Mouse (Mus musculus) forebrain, postnatal 0 days (tissue): ENCODE results near the gene Diaph2. TPM values are rescaled to one million over a fixed set of nuclear protein-coding genes. Genes with fewer than 3 reads are reported as not detected.

Experiments used
- ATAC-seq: fragments of 200-750 bp; cut with Nextera tagmentation; 2 replicates; pipeline ENCODE4 v1.8.0; 2017; ENCODE audit warnings: mild to moderate bottlenecking, moderate library complexity
- DNase-seq: peaks from one replicate; pipeline ENCODE4 v3.0.0-alpha.2; 2015
- H3K27ac ChIP-seq: fragments of 300-500 bp; sonication (generic); 2 replicates; pipeline ENCODE4 v1.5.1; 2014; ENCODE audit warnings: low read depth, mild to moderate bottlenecking, antibody characterized with exemption, low read length, moderate library complexity, mixed read lengths
- H3K27me3 ChIP-seq: fragments of 300-500 bp; sonication (generic); 2 replicates; pipeline ENCODE4 v1.6.1; 2014; ENCODE audit warnings: mild to moderate bottlenecking, low read length, mixed read lengths; ENCODE audit not compliant: insufficient read depth
- H3K36me3 ChIP-seq: fragments of 300-500 bp; sonication (generic); 2 replicates; pipeline ENCODE4 v1.6.1; 2014; ENCODE audit warnings: mild to moderate bottlenecking, moderate library complexity; ENCODE audit not compliant: insufficient read depth
- H3K4me1 ChIP-seq: fragments of 300-500 bp; sonication (generic); 2 replicates; pipeline ENCODE4 v1.6.1; 2014; ENCODE audit warnings: antibody characterized with exemption; ENCODE audit not compliant: insufficient read depth
- H3K4me2 ChIP-seq: fragments of 300-500 bp; sonication (generic); 2 replicates; pipeline ENCODE4 v1.6.1; 2014; ENCODE audit warnings: low read depth, mild to moderate bottlenecking, moderate library complexity
- H3K4me3 ChIP-seq: fragments of 300-500 bp; sonication (generic); 2 replicates; pipeline ENCODE4 v1.5.1; 2014; ENCODE audit warnings: low read depth, low read length, mixed read lengths
- H3K9ac ChIP-seq: fragments of 300-500 bp; sonication (generic); 2 replicates; pipeline ENCODE4 v1.6.1; 2014; ENCODE audit warnings: mild to moderate bottlenecking
- H3K9me3 ChIP-seq: fragments of 300-500 bp; sonication (generic); 2 replicates; pipeline ENCODE4 v1.6.1; 2016; ENCODE audit warnings: low read length
- CTCF ChIP-seq: sonication (generic); IDR thresholded peaks from 2 replicates; pipeline ENCODE4 v1.5.1; 2016; ENCODE audit warnings: antibody characterized with exemption, control low read depth, low read depth
- WGBS: fragments of 180-500 bp; shearing (Covaris S2); extraction: QIAGEN DNeasy Blood & Tissue Kit; methylation state at CpG from one replicate; pipeline ENCODE4 v1.1.7; 2014; 5-methylcytosine and 5-hydroxymethylcytosine counted together
- polyA plus RNA-seq: library from polyadenylated mRNA; unstranded; fragments of >200 nt; fragmentation: Nextera tagmentation; extraction: Ambion mirVana; gene quantifications from 2 replicates; pipeline ENCODE4 v1.2.1, GENCODE M21; 2015
- total RNA-seq: library from RNA; depleted of rRNA; stranded (reverse); fragments of >200 nt; gene quantifications from 2 replicates; pipeline ENCODE4 v1.2.3, GENCODE M21; 2014

Diaph2 gene
- total and polyA plus RNA-seq, 2 experiments from 2014 or later = 4.2 to 4.7 TPM

- Histone ChIP-seq H3K4me2 (no peak overlapping the region), H3K4me1 (no peaks in the 10 kb centered on the region), H3K27ac (no peak overlapping the region), H3K36me3 (no peaks in the 10 kb centered on the region), H3K9ac (no peak overlapping the region), H3K9me3 (no peaks in the 10 kb centered on the region), H3K27me3 (no peaks in the 10 kb centered on the region), H3K4me3 (no peak overlapping the region)
- 89% methylated on average over 4 of the region's 4 CpGs for WGBS
- ATAC-seq (no peak), DNase-seq (no peak)
- no peak for TF ChIP-seq CTCF
Observed at GRCm38 (mm10) chrX:130279144-130279543, 529.6 kb downstream of the Diaph2 start.

GRCm38 (mm10) chrX:130281484-130281883, 531.9 kb downstream of the Diaph2 start:
- Histone ChIP-seq H3K36me3 (no peaks in the 10 kb centered on the region), H3K9me3 (no peaks in the 10 kb centered on the region), H3K27me3 (no peaks in the 10 kb centered on the region), H3K4me1 (no peaks in the 10 kb centered on the region), H3K9ac (no peak overlapping the region), H3K4me3 (no peak overlapping the region), H3K27ac (no peak overlapping the region), H3K4me2 (no peak overlapping the region)
- TF ChIP-seq CTCF = no peak
- ATAC-seq (no peak), DNase-seq (no peak)
- 83% methylated on average over 2 of the region's 2 CpGs for WGBS

- no peaks in the 10 kb centered on the region for H3K9me3 ChIP-seq
- H3K4me1 ChIP-seq = no peaks in the 10 kb centered on the region
- no peak for DNase-seq
- 88% methylated on average over 9 of the region's 9 CpGs for WGBS
- ATAC-seq = no peak
- H3K4me3 ChIP-seq = no peak overlapping the region
- H3K27me3 ChIP-seq = no peaks in the 10 kb centered on the region
- H3K27ac ChIP-seq = no peak overlapping the region
- no peak overlapping the region for H3K4me2 ChIP-seq
- TF ChIP-seq CTCF = no peak
- H3K9ac ChIP-seq = no peak overlapping the region
- no peaks in the 10 kb centered on the region for H3K36me3 ChIP-seq
Observed at GRCm38 (mm10) chrX:130287032-130287431, 537.5 kb downstream of the Diaph2 start.

GRCm38 (mm10) chrX:130289775-130290174, 540.2 kb downstream of the Diaph2 start:
- TF ChIP-seq CTCF = no peak
- WGBS = 88% methylated on average over 5 of the region's 5 CpGs

GRCm38 (mm10) chrX:130350808-130351435, 601.4 kb downstream of the Diaph2 start:
- Histone ChIP-seq H3K4me1 (no peaks in the 10 kb centered on the region), H3K4me2 (no peak overlapping the region), H3K9me3 (no peaks in the 10 kb centered on the region), H3K36me3 (no peaks in the 10 kb centered on the region), H3K4me3 (no peak overlapping the region), H3K27ac (no peak overlapping the region), H3K9ac (no peak overlapping the region), H3K27me3 (no peaks in the 10 kb centered on the region)
- ATAC-seq (no peak), DNase-seq (no peak)
- TF ChIP-seq CTCF = no peak

More at GRCm38 (mm10) chrX:130289775-130290174, 540.2 kb downstream of the Diaph2 start:
- no peak for ATAC-seq
- Histone ChIP-seq H3K9me3 (no peaks in the 10 kb centered on the region), H3K27me3 (no peaks in the 10 kb centered on the region), H3K4me2 (no peak overlapping the region), H3K4me1 (no peaks in the 10 kb centered on the region), H3K4me3 (no peak overlapping the region), H3K36me3 (no peaks in the 10 kb centered on the region), H3K9ac (no peak overlapping the region), H3K27ac (no peak overlapping the region)
- no peak for DNase-seq

GRCm38 (mm10) chrX:130351480-130351879, 601.9 kb downstream of the Diaph2 start:
- H3K36me3 ChIP-seq = no peaks in the 10 kb centered on the region
- no peak for TF ChIP-seq CTCF
- WGBS = 37% methylated on average over 7 of the region's 7 CpGs
- no peaks in the 10 kb centered on the region for H3K9me3 ChIP-seq
- H3K9ac ChIP-seq = no peak overlapping the region
- H3K4me3 ChIP-seq = no peak overlapping the region
- no peak for DNase-seq
- H3K27ac ChIP-seq = no peak overlapping the region
- no peaks in the 10 kb centered on the region for H3K27me3 ChIP-seq
- no peaks in the 10 kb centered on the region for H3K4me1 ChIP-seq
- ATAC-seq = no peak; the same call in 1 of the 2 replicates
- H3K4me2 ChIP-seq = no peak overlapping the region

- ATAC-seq (no peak), DNase-seq (peak; percentile 0)
- Histone ChIP-seq H3K9me3 (no peaks in the 10 kb centered on the region), H3K27me3 (no peaks in the 10 kb centered on the region), H3K4me2 (no peak overlapping the region), H3K4me1 (no peaks in the 10 kb centered on the region), H3K36me3 (no peaks in the 10 kb centered on the region), H3K27ac (no peak overlapping the region), H3K4me3 (no peak overlapping the region), H3K9ac (no peak overlapping the region)
- no peak for TF ChIP-seq CTCF
- 33% methylated on average over 4 of the region's 4 CpGs for WGBS
Observed at GRCm38 (mm10) chrX:130393508-130394145, 644.1 kb downstream of the Diaph2 start.
